Mouse (Mus musculus) bone marrow, adult 2 months (tissue): Measurements from ENCODE around the gene Smarca5.

ENCODE experiments used
- CTCF ChIP-seq: fragments of 200-500 bp; IDR thresholded peaks from 2 replicates; pipeline ENCODE4 v1.5.1; 2011; ENCODE audit warnings: low read length, control low read depth; ENCODE audit not compliant: control insufficient read depth, insufficient read depth
- POLR2A ChIP-seq: fragments of 200-500 bp; IDR thresholded peaks from 2 replicates; pipeline ENCODE4 v1.6.1; 2011; ENCODE audit warnings: low read depth, mild to moderate bottlenecking, control low read depth, low read length, borderline replicate concordance; ENCODE audit not compliant: control insufficient read depth

DNA sequence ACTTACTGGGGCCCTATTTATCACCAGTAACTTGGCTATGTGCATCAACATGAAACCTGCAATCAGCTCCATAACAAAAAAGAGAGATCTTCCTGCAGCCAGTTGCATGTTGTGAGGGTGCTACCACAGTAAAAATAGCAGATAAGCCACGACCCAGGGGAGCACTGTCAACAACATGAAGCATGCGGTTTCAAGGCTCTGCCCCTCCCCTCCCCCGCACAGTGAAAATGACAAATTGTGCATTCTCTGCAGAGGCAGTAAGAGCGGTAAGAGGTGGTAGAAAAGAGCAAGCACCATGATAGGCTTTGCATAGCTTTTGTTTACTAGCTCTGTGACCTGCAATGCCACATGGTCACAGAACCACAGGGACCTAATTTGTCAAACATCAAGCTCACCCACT is 81.7 kb downstream of the Smarca5 start:
- TF ChIP-seq POLR2A (no peak), CTCF (no peak)
